Mouse (Mus musculus): ENCODE data around the gene Unc45a.
"Not testable (repeated sequence)": the region's sequence is repeated elsewhere in the genome, so short reads cannot be mapped to it uniquely, and the experiment has no call there.

Gene Unc45a

GRCm38 (mm10) chr7:80365759-80366158, 25.0 kb upstream of the Unc45a start:
- peak; percentile 82 for DNase-seq

GRCm38 (mm10) chr7:80360435-80360834, 19.6 kb upstream of the Unc45a start:
- DNase-seq = no peak

GRCm38 (mm10) chr7:80358039-80358438, 17.2 kb upstream of the Unc45a start:
- no peak for DNase-seq

GRCm38 (mm10) chr7:80357156-80357555, 16.4 kb upstream of the Unc45a start:
- DNase-seq = no peak

- DNase-seq = no peak
Measured at GRCm38 (mm10) chr7:80356351-80356750, 15.5 kb upstream of the Unc45a start.

DNA sequence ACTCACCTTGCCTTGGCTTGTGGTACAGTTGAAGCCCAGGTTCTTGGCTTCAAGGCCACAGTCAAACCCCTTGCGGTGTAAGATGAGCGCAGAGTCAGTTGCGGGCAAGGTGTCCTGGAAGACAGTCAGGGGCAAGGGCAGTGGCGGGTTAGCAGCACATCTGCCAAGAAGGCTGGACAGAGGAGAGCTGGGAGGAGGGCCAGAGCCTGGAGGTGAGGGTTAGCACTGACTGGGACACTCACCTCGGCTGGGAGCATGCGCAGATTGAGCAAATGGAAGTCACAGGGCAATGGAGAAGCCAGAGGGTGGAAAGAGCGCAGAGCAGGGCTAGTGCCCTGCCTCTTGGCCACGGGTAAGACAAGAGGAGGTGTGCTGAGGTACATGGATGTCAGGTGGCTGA, 12.1 kb upstream of the Unc45a start:
- no peak for DNase-seq

DNA sequence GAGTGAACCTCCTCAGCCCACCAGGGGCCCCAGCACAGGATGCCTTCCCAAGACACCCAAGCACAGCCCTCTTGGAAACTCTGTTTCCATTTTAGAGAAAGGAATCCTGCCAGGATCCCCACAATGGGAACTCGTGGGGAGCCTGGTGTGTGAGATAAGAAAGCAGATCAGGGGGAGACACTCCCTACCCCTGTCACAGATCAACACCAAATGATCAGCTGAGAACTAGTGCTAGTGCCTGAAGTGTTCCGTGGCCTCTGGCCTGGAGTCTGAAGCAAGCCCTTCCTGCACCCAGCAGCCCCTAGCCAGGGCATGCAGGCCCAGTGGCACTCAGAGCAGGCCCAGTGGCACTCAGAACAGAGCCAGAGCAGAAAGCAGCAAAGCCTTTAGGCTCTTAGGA, 10.0 kb upstream of the Unc45a start:
- no peak for DNase-seq

DNA sequence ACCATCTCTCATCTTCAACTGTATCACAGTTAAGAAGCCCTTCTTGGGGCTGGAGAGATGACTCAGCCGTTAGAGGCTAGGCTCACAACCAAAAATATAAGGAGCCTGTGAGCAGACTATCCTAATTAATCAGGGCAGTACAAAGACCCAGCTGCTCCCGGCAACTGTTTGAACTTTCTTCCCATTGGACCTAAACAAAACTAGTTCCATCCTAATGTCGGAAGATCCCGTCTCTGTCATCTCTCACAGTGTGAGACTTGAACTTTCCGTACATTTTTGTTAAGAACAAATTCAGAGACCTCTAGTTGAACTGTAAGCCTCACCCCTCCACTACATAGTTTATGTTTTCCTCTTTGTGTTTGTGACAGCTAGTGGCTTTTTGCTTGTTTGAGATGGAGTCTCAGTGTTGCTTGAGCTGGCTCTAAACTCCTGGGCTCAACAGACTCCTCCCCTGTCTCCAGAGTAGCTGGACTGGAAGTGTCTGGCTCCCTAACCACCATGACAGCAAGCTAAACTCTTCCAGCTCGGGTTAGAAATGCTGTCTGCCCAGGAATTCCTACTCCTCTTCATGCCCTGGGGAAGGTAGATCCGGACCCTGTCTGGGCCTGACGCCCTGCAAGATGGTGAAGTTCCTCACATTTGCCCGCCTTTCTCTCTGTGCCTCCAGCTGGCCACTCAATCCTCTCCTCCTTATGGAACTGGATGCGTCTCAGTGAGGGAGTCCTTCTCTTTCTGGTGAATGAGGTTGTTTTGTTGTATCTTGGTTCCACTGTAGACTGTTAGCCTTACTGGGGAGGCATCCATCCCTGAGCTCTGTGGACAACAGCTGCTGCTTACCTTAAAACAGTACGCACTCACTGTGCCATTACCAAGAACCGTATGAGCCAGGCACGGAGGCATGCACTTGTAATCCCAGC, 7.1 kb upstream of the Unc45a start:
- no peak for DNase-seq

- DNase-seq = no peak
Measured at GRCm38 (mm10) chr7:80346830-80347229, 6.0 kb upstream of the Unc45a start.

DNA sequence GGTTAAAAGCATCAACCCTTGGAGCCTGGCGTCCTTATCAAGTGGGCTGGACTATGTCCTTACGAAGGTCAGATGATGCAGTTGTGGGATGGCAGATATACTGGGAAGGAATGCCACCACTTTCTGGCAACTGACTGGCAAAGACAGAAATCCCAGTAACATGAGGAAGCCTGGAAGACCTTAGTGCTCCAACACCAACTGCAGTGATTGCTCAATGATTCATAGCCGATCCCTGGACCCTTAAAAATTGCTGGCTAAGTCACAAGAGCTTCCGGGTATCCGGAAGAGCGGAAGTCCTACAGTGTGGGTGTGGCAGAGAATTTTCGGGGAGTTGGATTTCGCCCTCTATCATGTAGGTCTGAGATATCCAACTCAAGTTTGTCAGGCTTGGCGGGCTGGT, 5.4 kb upstream of the Unc45a start:
- DNase-seq = no peak

- DNase-seq = no peak
Measured at GRCm38 (mm10) chr7:80343270-80344018, 2.6 kb upstream of the Unc45a start.

DNA sequence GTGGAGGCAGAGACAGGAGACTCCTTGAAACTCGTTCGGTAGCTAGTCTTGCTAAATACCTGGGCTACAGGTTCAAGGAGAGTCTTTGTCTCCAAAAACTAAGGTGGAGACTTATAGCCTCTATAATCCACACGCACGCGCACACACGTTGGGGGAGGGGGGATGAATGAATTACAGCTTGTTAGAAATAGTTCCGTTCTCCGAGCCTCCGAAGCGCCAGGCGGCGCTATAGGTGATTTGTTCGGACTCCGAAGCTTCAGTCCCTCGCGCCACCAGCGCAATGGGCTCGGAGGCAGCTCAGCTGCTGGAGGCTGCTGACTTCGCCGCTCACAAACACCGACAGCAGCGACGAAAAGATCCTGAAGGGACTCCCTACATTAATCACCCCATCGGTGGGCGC, 2.1 kb upstream of the Unc45a start, which contains the start of gene Hddc3:
Hddc3 (plus strand) TSS at position 247 of the 400 bp plus-strand sequence.
- DNase-seq = peak; percentile 98

- no peak for DNase-seq
Measured at GRCm38 (mm10) chr7:80341793-80342192, 988 bp upstream of the Unc45a start.

- DNase-seq = peak; percentile 99
Measured at GRCm38 (mm10) chr7:80339793-80340628, 794 bp downstream of the Unc45a start.

GRCm38 (mm10) chr7:80339371-80339770, 1.4 kb downstream of the Unc45a start:
- DNase-seq = peak; percentile 58

- DNase-seq = no peak
Measured at GRCm38 (mm10) chr7:80336932-80337331, 3.9 kb downstream of the Unc45a start.

- DNase-seq = no peak
Measured at GRCm38 (mm10) chr7:80334848-80335247, 6.0 kb downstream of the Unc45a start.

DNA sequence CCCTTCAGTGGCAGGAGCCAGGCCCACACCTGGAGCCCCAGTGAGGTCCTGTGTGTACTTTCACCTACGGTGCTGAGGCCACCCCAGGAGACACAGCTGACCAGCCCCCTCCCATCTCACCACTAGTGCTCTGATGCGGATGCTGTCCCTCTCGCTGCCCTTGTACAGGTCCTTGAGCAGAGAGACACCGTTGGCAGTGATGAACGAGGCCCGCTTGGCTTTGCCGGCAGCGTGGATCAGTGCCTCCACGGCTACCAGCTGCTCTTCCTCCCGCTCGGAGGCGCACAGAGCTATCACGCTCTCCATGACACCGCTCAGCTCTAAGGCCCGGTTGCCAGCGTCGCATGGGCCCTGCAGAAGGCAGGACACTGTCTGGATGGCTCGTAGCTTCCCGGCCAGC, 9.4 kb downstream of the Unc45a start:
- DNase-seq = no peak

- no peak for DNase-seq
Measured at GRCm38 (mm10) chr7:80330278-80330677, 10.5 kb downstream of the Unc45a start.

DNA sequence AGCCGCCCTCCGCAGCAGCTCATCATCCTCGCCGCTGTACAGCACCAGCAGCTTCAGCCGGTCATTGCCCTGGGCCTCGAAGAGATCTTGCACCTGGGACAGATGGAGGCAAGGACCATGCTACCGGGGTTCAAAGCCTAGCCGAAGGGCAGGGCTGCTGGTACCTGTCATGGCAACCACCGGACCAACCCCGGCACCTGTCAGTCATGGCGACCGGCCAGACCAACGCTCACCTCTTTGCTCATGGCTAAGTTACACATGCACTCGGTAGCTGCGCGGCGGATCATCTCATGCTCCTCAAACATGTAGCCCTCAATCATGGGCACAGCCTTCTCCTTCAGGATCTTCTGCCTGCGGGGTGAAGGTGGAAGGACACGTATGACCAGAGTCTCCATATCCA, 14.7 kb downstream of the Unc45a start:
- no peak for DNase-seq

- no peak for DNase-seq
Measured at GRCm38 (mm10) chr7:80325292-80325868, 15.4 kb downstream of the Unc45a start.

GRCm38 (mm10) chr7:80324816-80325119, 16.0 kb downstream of the Unc45a start:
- DNase-seq = not testable (repeated sequence)
